Mouse (Mus musculus) midbrain, embryonic 11.5 days (tissue): ENCODE data around the gene Tlr9. TPM values are rescaled to one million over a fixed set of nuclear protein-coding genes. Genes with fewer than 3 reads are reported as not detected.
A peak's percentile ranks its signal among the peaks of the same experiment; 100 is the strongest.

ENCODE experiments used
- ATAC-seq: fragments of 200-750 bp; cut with Nextera tagmentation; 2 replicates; pipeline ENCODE4 v1.8.0; 2017; ENCODE audit warnings: moderate TSS enrichment, moderate library complexity; ENCODE audit not compliant: low FRiP score
- DNase-seq: peaks from one replicate; pipeline ENCODE4 v3.0.0; 2015; ENCODE audit warnings: low spot score; ENCODE audit errors: missing footprints
- H3K27ac ChIP-seq: fragments of 300-500 bp; sonication (generic); 2 replicates; pipeline ENCODE4 v1.5.1; 2014; ENCODE audit warnings: low read depth, low read length
- H3K27me3 ChIP-seq: fragments of 300-500 bp; sonication (generic); 2 replicates; pipeline ENCODE4 v1.6.1; 2014; ENCODE audit warnings: mild to moderate bottlenecking, low read length, moderate library complexity, mixed read lengths; ENCODE audit not compliant: control insufficient read depth, insufficient read depth
- H3K36me3 ChIP-seq: fragments of 300-500 bp; sonication (generic); 2 replicates; pipeline ENCODE4 v1.6.1; 2014; ENCODE audit warnings: mild to moderate bottlenecking, low read length, moderate library complexity, mixed read lengths; ENCODE audit not compliant: control insufficient read depth, insufficient read depth
- H3K4me1 ChIP-seq: fragments of 300-500 bp; sonication (generic); 2 replicates; pipeline ENCODE4 v1.6.1; 2014; ENCODE audit warnings: low read length; ENCODE audit not compliant: control insufficient read depth, insufficient read depth
- H3K4me2 ChIP-seq: fragments of 300-500 bp; sonication (generic); 2 replicates; pipeline ENCODE4 v1.6.1; 2014; ENCODE audit warnings: mild to moderate bottlenecking, moderate library complexity
- H3K4me3 ChIP-seq: fragments of 300-500 bp; sonication (generic); 2 replicates; pipeline ENCODE4 v1.5.1; 2014; ENCODE audit warnings: low read depth, low read length
- H3K9ac ChIP-seq: fragments of 300-500 bp; sonication (generic); 2 replicates; pipeline ENCODE4 v1.6.1; 2014; ENCODE audit warnings: low read length
- H3K9me3 ChIP-seq: fragments of 300-500 bp; sonication (generic); 2 replicates; pipeline ENCODE4 v1.6.1; 2016; ENCODE audit warnings: low read length; ENCODE audit not compliant: control insufficient read depth
- WGBS: fragments of 180-500 bp; shearing (Covaris S2); extraction: QIAGEN DNeasy Blood & Tissue Kit; methylation state at CpG from one replicate; pipeline ENCODE4 v1.1.7; 2014; 5-methylcytosine and 5-hydroxymethylcytosine counted together
- polyA plus RNA-seq: library from polyadenylated mRNA; unstranded; fragments of >200 nt; fragmentation: Nextera tagmentation; extraction: Ambion mirVana; gene quantifications from 2 replicates; pipeline ENCODE4 v1.2.1, GENCODE M21; 2014

Tlr9 gene
- polyA plus RNA-seq, 1 experiment from 2014 or later: not detected

GRCm38 (mm10) chr9:106226151-106226682 lies 3.8 kb downstream of the Tlr9 start:
- no peaks in the 10 kb centered on the region for H3K36me3 ChIP-seq
- H3K4me3 ChIP-seq: peak overlapping the region; percentile 30
- peak overlapping the region; percentile 60 for H3K9ac ChIP-seq
- ATAC-seq (peak; percentile 85), DNase-seq (peak; percentile 95)
- peaks cover 5% of the 10 kb centered on the region; the same call in 1 of the 2 replicates for H3K4me1 ChIP-seq
- H3K27ac ChIP-seq: no peak overlapping the region
- peak overlapping the region; percentile 65 for H3K4me2 ChIP-seq
- H3K27me3 ChIP-seq: peaks cover 6% of the 10 kb centered on the region; the same call in 1 of the 2 replicates
- no peaks in the 10 kb centered on the region for H3K9me3 ChIP-seq
- 6% methylated on average over 34 of the region's 34 CpGs for WGBS

- no peak overlapping the region for H3K4me2 ChIP-seq
- no peak for DNase-seq
- WGBS: 70% methylated on average over 8 of the region's 8 CpGs
- H3K9me3 ChIP-seq: no peaks in the 10 kb centered on the region
- peaks cover 6% of the 10 kb centered on the region; the same call in 1 of the 2 replicates for H3K27me3 ChIP-seq
- H3K4me1 ChIP-seq: peaks cover 5% of the 10 kb centered on the region; the same call in 1 of the 2 replicates
- no peak overlapping the region for H3K9ac ChIP-seq
- H3K27ac ChIP-seq: no peak overlapping the region
- no peak for ATAC-seq
- peaks cover 1% of the 10 kb centered on the region; the same call in 1 of the 2 replicates for H3K36me3 ChIP-seq
- no peak overlapping the region for H3K4me3 ChIP-seq
Measured at GRCm38 (mm10) chr9:106227790-106228429, 5.5 kb downstream of the Tlr9 start.

DNA sequence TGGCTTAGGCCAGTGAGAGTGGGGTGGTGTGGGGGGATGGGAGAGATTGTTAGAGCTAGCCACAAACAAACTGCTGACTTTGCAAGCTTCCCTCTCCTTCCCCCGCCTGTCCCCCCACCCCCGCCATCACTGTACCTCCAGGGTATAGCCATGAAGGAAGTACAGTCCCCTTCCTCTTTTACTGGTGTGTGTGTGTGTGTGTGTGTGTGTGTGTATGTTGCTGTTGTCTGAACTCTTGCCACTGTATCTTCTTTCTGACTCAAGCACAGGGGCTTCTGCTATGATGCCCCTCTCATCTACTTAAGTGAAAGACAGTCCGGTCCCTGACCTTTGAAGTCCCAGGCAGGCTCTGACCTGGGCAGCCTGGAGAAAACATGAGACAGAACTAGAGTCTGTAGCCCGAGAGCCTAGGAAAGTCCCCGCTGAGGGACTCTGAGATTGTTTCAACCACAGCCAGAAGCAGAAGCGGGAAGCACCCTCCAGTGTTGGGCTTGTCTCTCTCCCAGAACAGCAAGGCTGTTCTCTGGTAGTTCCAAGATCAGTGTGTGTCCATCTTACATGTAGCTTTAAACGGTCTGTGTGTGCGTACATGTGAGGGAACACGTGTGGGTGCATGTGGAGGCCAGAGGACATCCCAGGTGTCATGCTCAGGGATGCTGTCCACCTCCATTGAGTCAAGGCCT lies 7.8 kb downstream of the Tlr9 start:
- H3K4me2 ChIP-seq: no peak overlapping the region
- no peak overlapping the region for H3K4me3 ChIP-seq
- no peak for ATAC-seq
- no peak overlapping the region for H3K9ac ChIP-seq
- WGBS: 87% methylated on average over 9 of the region's 9 CpGs
- H3K27ac ChIP-seq: no peak overlapping the region
- H3K36me3 ChIP-seq: peaks cover 7% of the 10 kb centered on the region; the same call in 1 of the 2 replicates
- H3K4me1 ChIP-seq: peaks cover 5% of the 10 kb centered on the region; the same call in 1 of the 2 replicates
- no peak for DNase-seq
- peaks cover 6% of the 10 kb centered on the region; the same call in 1 of the 2 replicates for H3K27me3 ChIP-seq
- H3K9me3 ChIP-seq: no peaks in the 10 kb centered on the region

GRCm38 (mm10) chr9:106230734-106231106 lies 8.3 kb downstream of the Tlr9 start:
- DNase-seq: no peak
- WGBS: 65% methylated on average over 3 of the region's 3 CpGs

DNA sequence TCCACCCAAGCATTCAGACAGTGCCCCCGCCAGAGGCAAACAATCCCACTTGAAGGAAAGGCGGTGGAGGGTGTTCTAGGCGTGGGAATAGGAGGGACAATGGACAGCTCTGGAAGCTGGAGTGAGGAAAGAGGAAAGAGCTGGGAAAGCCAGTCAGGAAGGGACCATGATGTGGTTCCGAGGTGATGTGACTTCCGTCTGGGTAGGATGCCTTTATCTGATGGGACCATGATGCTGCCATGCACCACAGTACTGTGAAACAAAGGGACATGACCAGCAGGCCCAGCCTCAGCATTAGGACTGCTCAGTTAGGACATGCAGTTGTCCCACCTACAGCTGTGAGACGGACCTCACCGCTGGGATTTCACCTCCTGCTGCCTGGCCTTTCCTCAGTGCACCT lies 8.8 kb downstream of the Tlr9 start:
- no peaks in the 10 kb centered on the region for H3K27me3 ChIP-seq
- no peak overlapping the region for H3K27ac ChIP-seq
- 82% methylated on average over 7 of the region's 7 CpGs for WGBS
- 0 out of 2 replicates have a peak, but pooled peaks cover 2% of the 10 kb centered on the region for H3K4me1 ChIP-seq
- H3K4me3 ChIP-seq: no peak overlapping the region
- no peak overlapping the region for H3K4me2 ChIP-seq
- peaks cover 12% of the 10 kb centered on the region; the same call in 1 of the 2 replicates for H3K36me3 ChIP-seq
- H3K9ac ChIP-seq: no peak overlapping the region
- H3K9me3 ChIP-seq: no peaks in the 10 kb centered on the region
- DNase-seq (no peak), ATAC-seq (no peak)

More at GRCm38 (mm10) chr9:106230734-106231106, 8.3 kb downstream of the Tlr9 start:
- no peak overlapping the region for H3K27ac ChIP-seq
- peaks cover 5% of the 10 kb centered on the region; the same call in 1 of the 2 replicates for H3K4me1 ChIP-seq
- no peaks in the 10 kb centered on the region for H3K9me3 ChIP-seq
- peaks cover 12% of the 10 kb centered on the region; the same call in 1 of the 2 replicates for H3K36me3 ChIP-seq
- H3K9ac ChIP-seq: no peak overlapping the region
- peaks cover 3% of the 10 kb centered on the region; the same call in 1 of the 2 replicates for H3K27me3 ChIP-seq
- no peak for ATAC-seq
- no peak overlapping the region for H3K4me2 ChIP-seq
- no peak overlapping the region for H3K4me3 ChIP-seq

DNA sequence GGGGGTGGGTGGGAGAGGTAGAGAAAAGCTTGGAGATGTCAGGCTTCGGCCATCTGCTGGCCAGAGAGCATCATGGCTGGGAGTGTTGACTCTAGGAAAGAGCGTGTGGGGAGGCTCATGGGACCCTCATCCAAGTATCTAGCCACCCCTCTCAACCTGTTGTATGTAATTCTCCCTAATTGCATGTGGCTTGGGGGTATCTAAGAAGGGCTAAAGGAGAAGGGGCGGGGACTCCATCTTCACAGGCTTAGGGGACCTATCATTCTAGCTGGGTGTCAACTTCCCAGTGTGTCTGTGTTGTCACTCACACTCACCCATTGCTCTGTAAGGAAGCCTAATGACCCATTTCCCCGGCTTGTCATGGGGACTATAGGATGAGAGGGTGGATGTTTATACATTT lies 9.4 kb downstream of the Tlr9 start:
- Histone ChIP-seq H3K27ac (no peak overlapping the region), H3K4me3 (no peak overlapping the region), H3K9me3 (no peaks in the 10 kb centered on the region), H3K4me1 (no peaks in the 10 kb centered on the region), H3K9ac (no peak overlapping the region), H3K4me2 (no peak overlapping the region), H3K27me3 (no peaks in the 10 kb centered on the region), H3K36me3 (peaks cover 14% of the 10 kb centered on the region)
- 88% methylated on average over 4 of the region's 4 CpGs for WGBS
- ATAC-seq (no peak), DNase-seq (no peak)

DNA sequence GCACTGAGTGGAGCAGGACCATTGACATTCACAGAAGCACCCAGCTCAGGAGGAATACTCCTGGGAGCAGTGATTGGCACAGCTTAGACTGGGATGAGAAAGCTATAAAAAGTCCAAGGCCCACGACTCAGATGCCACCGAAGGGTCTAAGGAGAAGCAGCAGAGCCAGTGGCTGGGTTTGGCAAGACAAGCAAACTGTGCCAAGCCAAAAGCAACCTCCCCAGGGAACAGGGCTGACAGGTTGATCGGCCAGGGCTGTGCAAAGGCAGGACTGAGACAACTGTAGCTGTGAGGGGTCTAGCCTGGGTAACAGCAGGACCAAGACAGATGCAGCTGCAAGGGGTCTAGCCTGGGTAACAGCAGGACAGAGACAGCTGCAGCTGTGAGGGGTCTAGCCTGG lies 10.6 kb downstream of the Tlr9 start:
- H3K9ac ChIP-seq: no peak overlapping the region
- H3K27me3 ChIP-seq: no peaks in the 10 kb centered on the region
- DNase-seq (no peak), ATAC-seq (no peak)
- no peak overlapping the region for H3K4me3 ChIP-seq
- H3K4me1 ChIP-seq: no peaks in the 10 kb centered on the region
- H3K36me3 ChIP-seq: peaks cover 14% of the 10 kb centered on the region
- no peaks in the 10 kb centered on the region for H3K9me3 ChIP-seq
- no peak overlapping the region for H3K4me2 ChIP-seq
- no peak overlapping the region for H3K27ac ChIP-seq
- WGBS: 93% methylated on average over 3 of the region's 3 CpGs

DNA sequence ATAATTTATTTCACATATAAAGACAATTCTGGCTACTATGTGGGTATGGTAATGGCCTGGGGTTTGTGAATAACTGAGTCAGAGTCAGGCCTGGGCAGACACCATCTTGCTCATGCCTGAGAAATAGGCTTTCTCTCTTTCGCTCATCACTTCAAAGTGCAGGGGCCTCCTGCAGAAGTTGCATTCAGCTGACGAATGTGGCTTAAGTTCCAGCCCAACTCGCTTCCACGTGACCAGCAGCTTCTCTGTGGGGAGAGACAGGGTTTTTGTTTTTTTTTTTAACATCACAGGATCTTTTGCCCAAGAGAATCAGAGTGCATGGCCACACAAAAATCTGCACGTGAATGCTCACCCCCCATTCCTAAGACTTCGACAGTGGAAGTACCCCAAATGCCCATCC lies 11.6 kb downstream of the Tlr9 start:
- Histone ChIP-seq H3K9ac (no peak overlapping the region), H3K4me2 (no peak overlapping the region), H3K27me3 (no peaks in the 10 kb centered on the region), H3K27ac (no peak overlapping the region), H3K9me3 (no peaks in the 10 kb centered on the region), H3K4me3 (no peak overlapping the region), H3K4me1 (no peaks in the 10 kb centered on the region), H3K36me3 (peaks cover 17% of the 10 kb centered on the region)
- WGBS: 83% methylated on average over 6 of the region's 6 CpGs
- no peak for ATAC-seq
- no peak for DNase-seq
